Mouse (Mus musculus) forebrain, embryonic 10.5 days (tissue): ENCODE data around the gene Bcat2. TPM values are rescaled to one million over a fixed set of nuclear protein-coding genes. Genes with fewer than 3 reads are reported as not detected.

ENCODE experiments used
- DNase-seq: peaks from one replicate; pipeline ENCODE4 v3.0.0-alpha.2; 2017; ENCODE audit warnings: low spot score; ENCODE audit errors: extremely low spot score
- H3K27ac ChIP-seq: fragments of 300-500 bp; sonication (generic); 2 replicates; pipeline ENCODE4 v1.5.1; 2016; ENCODE audit warnings: mild to moderate bottlenecking
- H3K27me3 ChIP-seq: fragments of 300-500 bp; sonication (generic); 2 replicates; pipeline ENCODE4 v1.6.1; 2016; ENCODE audit warnings: mild to moderate bottlenecking; ENCODE audit not compliant: poor library complexity, severe bottlenecking
- H3K36me3 ChIP-seq: fragments of 300-500 bp; sonication (generic); replicated peaks from 2 replicates; pipeline ENCODE4 v1.6.1; 2016; ENCODE audit warnings: mild to moderate bottlenecking, moderate library complexity
- H3K4me1 ChIP-seq: fragments of 300-500 bp; sonication (generic); 2 replicates; pipeline ENCODE4 v1.6.1; 2016
- H3K4me3 ChIP-seq: fragments of 300-500 bp; sonication (generic); 2 replicates; pipeline ENCODE4 v1.5.1; 2016; ENCODE audit warnings: mild to moderate bottlenecking, moderate library complexity
- H3K9me3 ChIP-seq: fragments of 300-500 bp; sonication (generic); 2 replicates; pipeline ENCODE4 v1.6.1; 2016; ENCODE audit warnings: mild to moderate bottlenecking, moderate library complexity
- WGBS: fragments of 180-500 bp; shearing (Covaris S2); methylation state at CpG from one replicate; pipeline ENCODE4 v1.1.7; 2016; 5-methylcytosine and 5-hydroxymethylcytosine counted together
- polyA plus RNA-seq: library from polyadenylated mRNA; unstranded; fragments of >200 nt; fragmentation: Nextera tagmentation; extraction: Ambion mirVana; gene quantifications from 2 replicates; pipeline ENCODE4 v1.2.1, GENCODE M21; 2016

Bcat2 gene
- polyA plus RNA-seq, 1 experiment from 2014 or later: 39.1 TPM

DNA sequence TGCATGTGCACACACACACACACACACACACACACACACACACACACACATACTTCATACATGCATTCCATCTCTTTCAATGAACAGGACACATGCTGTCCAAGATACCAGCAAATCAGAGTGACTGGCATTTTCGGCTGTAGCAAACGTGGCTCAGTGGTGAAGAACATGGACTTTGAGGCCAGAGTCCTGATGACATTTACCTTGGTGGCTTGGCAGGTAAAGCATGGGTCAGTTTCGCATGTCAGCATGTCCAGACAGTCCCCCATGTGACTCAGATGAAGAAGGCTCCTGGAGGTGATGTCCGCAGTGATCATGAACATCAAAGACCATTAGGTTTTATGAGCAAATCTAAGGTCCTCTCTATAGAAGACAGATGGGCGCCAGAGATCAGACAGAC, 27.1 kb downstream of the Bcat2 start:
- no peak for DNase-seq
- no peaks in the 10 kb centered on the region for H3K9me3 ChIP-seq
- 89% methylated on average over 5 of the region's 5 CpGs for WGBS
- H3K4me3 ChIP-seq: no peak overlapping the region
- H3K36me3 ChIP-seq: no peaks in the 10 kb centered on the region
- H3K27ac ChIP-seq: no peak overlapping the region
- H3K4me1 ChIP-seq: peaks cover 15% of the 10 kb centered on the region
- H3K27me3 ChIP-seq: no peaks in the 10 kb centered on the region

- WGBS: 89% methylated on average over 6 of the region's 6 CpGs
- no peak overlapping the region for H3K4me3 ChIP-seq
Measured at GRCm38 (mm10) chr7:45597527-45597926, 27.6 kb downstream of the Bcat2 start.

GRCm38 (mm10) chr7:45598960-45599879, 29.3 kb downstream of the Bcat2 start:
- H3K4me1 ChIP-seq: peaks cover 17% of the 10 kb centered on the region

More at GRCm38 (mm10) chr7:45597527-45597926, 27.6 kb downstream of the Bcat2 start:
- no peak for DNase-seq
- H3K4me1 ChIP-seq: peaks cover 17% of the 10 kb centered on the region
- H3K27ac ChIP-seq: no peak overlapping the region
- H3K9me3 ChIP-seq: no peaks in the 10 kb centered on the region
- no peaks in the 10 kb centered on the region for H3K27me3 ChIP-seq
- H3K36me3 ChIP-seq: no peaks in the 10 kb centered on the region

DNA sequence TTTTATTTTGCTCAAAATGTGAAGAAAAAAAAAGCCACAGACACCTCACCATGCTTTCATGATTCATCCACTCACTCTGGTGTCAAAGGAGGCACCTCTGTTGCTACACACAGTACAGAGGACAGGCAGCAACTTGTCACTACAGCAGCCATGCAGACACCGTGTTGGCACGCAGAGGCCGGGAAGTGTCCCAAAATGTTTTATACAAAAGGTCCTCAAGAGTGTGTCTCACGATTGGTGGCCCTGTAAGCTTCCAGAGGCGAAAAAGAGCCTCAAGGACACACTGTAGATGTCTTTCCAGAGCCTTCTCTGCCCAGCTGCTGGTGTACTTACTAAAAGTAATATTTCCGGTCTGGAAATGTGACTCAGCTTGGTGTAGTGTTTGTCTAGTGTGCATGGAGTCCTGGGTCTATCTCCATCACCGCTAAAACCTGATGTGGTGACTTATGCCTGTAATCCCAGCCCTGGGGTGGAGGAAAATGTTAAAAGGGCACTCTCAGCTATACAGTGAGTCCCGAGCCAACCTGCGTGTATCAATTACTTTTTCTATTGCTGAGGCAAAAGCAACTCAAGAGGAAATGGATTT, 35.8 kb downstream of the Bcat2 start:
- Histone ChIP-seq H3K4me1 (peaks cover 8% of the 10 kb centered on the region), H3K27ac (no peak overlapping the region), H3K9me3 (no peaks in the 10 kb centered on the region), H3K36me3 (no peaks in the 10 kb centered on the region), H3K4me3 (no peak overlapping the region), H3K27me3 (no peaks in the 10 kb centered on the region)
- 85% methylated on average over 9 of the region's 9 CpGs for WGBS
- DNase-seq: no peak

More at GRCm38 (mm10) chr7:45598960-45599879, 29.3 kb downstream of the Bcat2 start:
- H3K36me3 ChIP-seq: no peaks in the 10 kb centered on the region
- H3K9me3 ChIP-seq: no peaks in the 10 kb centered on the region
- H3K27ac ChIP-seq: no peak overlapping the region
- 54% methylated on average over 18 of the region's 18 CpGs for WGBS
- no peaks in the 10 kb centered on the region for H3K27me3 ChIP-seq
- no peak for DNase-seq
- no peak overlapping the region for H3K4me3 ChIP-seq

GRCm38 (mm10) chr7:45609511-45609910, 39.6 kb downstream of the Bcat2 start:
- no peaks in the 10 kb centered on the region for H3K4me1 ChIP-seq
- DNase-seq: no peak
- H3K27me3 ChIP-seq: peaks cover 6% of the 10 kb centered on the region
- H3K9me3 ChIP-seq: no peaks in the 10 kb centered on the region
- H3K27ac ChIP-seq: no peak overlapping the region
- no peaks in the 10 kb centered on the region for H3K36me3 ChIP-seq
- 82% methylated on average over 1 of the region's 1 CpGs for WGBS
- H3K4me3 ChIP-seq: no peak overlapping the region

DNA sequence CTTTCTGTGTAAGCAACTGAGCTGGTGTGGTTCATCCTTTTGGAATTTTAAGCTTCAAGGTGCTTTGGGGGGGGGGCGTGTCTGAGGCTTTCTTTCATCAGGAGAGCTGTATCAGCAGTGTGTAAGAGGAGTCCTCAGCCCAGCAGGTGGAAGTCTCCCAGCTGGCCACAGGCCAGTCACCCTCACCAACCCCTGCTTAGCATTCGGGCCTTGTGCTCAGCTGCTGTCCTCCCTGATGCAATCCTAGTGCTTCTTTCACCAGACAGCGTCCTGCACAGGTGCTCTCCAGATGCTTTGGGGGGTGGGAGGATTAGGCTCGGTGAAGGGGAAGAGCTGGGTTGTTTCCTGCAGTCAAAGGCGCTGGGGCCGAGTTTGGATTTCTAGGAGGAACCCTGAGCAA, 46.3 kb downstream of the Bcat2 start:
- H3K4me3 ChIP-seq: no peak overlapping the region
- 28% methylated on average over 6 of the region's 6 CpGs for WGBS
- peaks cover 25% of the 10 kb centered on the region for H3K4me1 ChIP-seq
- H3K36me3 ChIP-seq: no peaks in the 10 kb centered on the region
- no peak for DNase-seq
- peaks cover 63% of the 10 kb centered on the region for H3K27me3 ChIP-seq
- H3K9me3 ChIP-seq: no peaks in the 10 kb centered on the region
- H3K27ac ChIP-seq: no peak overlapping the region

- peaks cover 25% of the 10 kb centered on the region for H3K4me1 ChIP-seq
- peak within 1 kb of the TSS; percentile 23 for H3K4me3 ChIP-seq
- peaks cover 63% of the 10 kb centered on the region for H3K27me3 ChIP-seq
- 0 out of 2 replicates have a peak within 1 kb of the TSS, but pooled peaks have one; percentile 40 for H3K27ac ChIP-seq
- no peak for DNase-seq
- 5% methylated on average over 31 of the region's 31 CpGs for WGBS
- H3K36me3 ChIP-seq: no peaks in the 10 kb centered on the region
- H3K9me3 ChIP-seq: no peaks in the 10 kb centered on the region
Measured at GRCm38 (mm10) chr7:45617042-45617695, 47.2 kb downstream of the Bcat2 start, which contains the start of gene Fut1. TSS of gene Fut1 (plus strand) at chr7:45617289.

DNA sequence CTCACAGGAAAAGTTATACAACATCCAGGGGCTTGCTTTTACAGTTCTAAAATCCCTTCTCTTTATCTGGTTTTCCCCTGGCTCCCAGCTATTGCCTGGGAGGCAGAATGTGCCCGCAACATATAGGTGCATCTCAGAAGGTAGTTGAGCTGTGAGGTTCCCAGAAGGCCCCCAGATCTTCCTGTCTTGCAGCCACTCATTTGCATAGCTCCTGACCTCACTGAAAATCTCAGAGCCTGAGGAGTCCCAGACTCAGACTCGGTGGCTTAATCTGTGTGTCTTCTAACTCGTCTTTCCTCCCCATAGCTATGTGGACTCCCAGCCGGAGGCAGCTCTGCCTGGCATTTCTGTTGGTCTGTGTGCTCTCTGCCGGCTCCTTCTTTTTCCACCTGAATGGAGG, 48.4 kb downstream of the Bcat2 start:
- WGBS: 82% methylated on average over 5 of the region's 5 CpGs
- no peak for DNase-seq
- Histone ChIP-seq H3K27me3 (peaks cover 63% of the 10 kb centered on the region), H3K9me3 (no peaks in the 10 kb centered on the region), H3K36me3 (no peaks in the 10 kb centered on the region), H3K27ac (no peak overlapping the region), H3K4me3 (no peak overlapping the region), H3K4me1 (peaks cover 25% of the 10 kb centered on the region)

DNA sequence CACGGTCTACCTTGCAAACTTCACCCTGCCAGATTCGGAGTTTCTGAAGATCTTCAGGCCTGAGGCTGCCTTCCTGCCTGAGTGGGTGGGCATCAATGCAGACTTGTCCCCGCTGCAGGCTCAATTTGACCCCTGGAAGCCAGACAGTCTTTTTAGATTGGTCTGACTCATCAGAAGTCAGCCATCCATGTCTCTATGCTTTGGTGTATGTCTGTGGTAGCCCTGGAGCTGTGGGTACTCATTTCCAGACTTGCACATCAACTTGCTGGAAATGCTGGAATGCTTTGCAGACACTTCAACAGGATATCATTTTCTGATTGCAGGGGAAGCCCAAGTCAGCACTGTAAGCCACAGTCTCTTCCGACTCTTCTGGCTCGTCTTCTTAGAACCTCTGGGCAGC, 49.6 kb downstream of the Bcat2 start:
- H3K36me3 ChIP-seq: no peaks in the 10 kb centered on the region
- 90% methylated on average over 5 of the region's 5 CpGs for WGBS
- H3K4me1 ChIP-seq: peaks cover 25% of the 10 kb centered on the region
- no peak overlapping the region for H3K27ac ChIP-seq
- H3K27me3 ChIP-seq: peaks cover 57% of the 10 kb centered on the region
- no peaks in the 10 kb centered on the region for H3K9me3 ChIP-seq
- H3K4me3 ChIP-seq: no peak overlapping the region
- DNase-seq: no peak

- Histone ChIP-seq H3K27me3 (peaks cover 55% of the 10 kb centered on the region), H3K4me3 (0 out of 2 replicates have a peak within 1 kb of the TSS, but pooled peaks have one; percentile 4), H3K27ac (no peak within 1 kb of the TSS), H3K4me1 (peaks cover 11% of the 10 kb centered on the region), H3K36me3 (no peaks in the 10 kb centered on the region), H3K9me3 (no peaks in the 10 kb centered on the region)
- WGBS: 30% methylated on average over 9 of the region's 9 CpGs
- no peak for DNase-seq
Measured at GRCm38 (mm10) chr7:45621443-45621842, 51.5 kb downstream of the Bcat2 start, which contains the start of gene Izumo1. TSS of gene Izumo1 (plus strand) at chr7:45621811.

GRCm38 (mm10) chr7:45623507-45623906, 53.6 kb downstream of the Bcat2 start:
- Histone ChIP-seq H3K4me1 (peaks cover 4% of the 10 kb centered on the region), H3K9me3 (no peaks in the 10 kb centered on the region), H3K36me3 (no peaks in the 10 kb centered on the region), H3K27me3 (peaks cover 55% of the 10 kb centered on the region), H3K4me3 (no peak overlapping the region), H3K27ac (no peak overlapping the region)
- WGBS: 94% methylated on average over 11 of the region's 11 CpGs
- no peak for DNase-seq

DNA sequence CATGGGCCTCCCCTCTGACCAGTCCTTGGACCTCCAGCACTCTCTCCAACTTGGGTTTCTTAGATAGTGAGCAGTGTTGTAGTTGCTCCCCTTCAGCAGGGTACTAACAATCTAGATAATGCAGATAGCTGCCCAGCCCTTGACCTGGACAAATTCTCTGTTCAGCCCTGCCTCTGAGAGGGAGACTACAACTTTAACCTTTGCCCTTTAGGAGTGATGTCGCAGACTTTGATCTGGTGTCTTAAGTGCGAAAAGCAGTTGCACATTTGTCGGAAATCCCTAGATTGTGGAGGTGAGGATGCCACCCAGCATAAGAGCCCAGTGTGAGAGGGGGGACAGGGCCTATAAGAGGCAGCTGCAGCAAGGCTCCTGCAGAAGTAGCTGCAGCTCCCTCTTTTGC, 54.8 kb downstream of the Bcat2 start:
- Histone ChIP-seq H3K27ac (no peak overlapping the region), H3K4me3 (no peak overlapping the region), H3K36me3 (no peaks in the 10 kb centered on the region), H3K27me3 (peaks cover 55% of the 10 kb centered on the region), H3K4me1 (peaks cover 11% of the 10 kb centered on the region), H3K9me3 (no peaks in the 10 kb centered on the region)
- 90% methylated on average over 3 of the region's 3 CpGs for WGBS
- no peak for DNase-seq
